Mouse (Mus musculus) forebrain, embryonic 14.5 days (tissue): Measurements from ENCODE around the gene Fam234b. TPM values are rescaled to one million over a fixed set of nuclear protein-coding genes. Genes with fewer than 3 reads are reported as not detected.

Experiments
- ATAC-seq: fragments of 200-750 bp; cut with Nextera tagmentation; 2 replicates; pipeline ENCODE4 v1.8.0; 2017; ENCODE audit warnings: mild to moderate bottlenecking, moderate library complexity
- DNase-seq: peaks from one replicate; pipeline ENCODE4 v3.0.0-alpha.2; 2015; ENCODE audit warnings: low spot score
- H3K27ac ChIP-seq: fragments of 300-500 bp; sonication (generic); 2 replicates; pipeline ENCODE4 v1.5.1; 2014; ENCODE audit warnings: low read depth, mild to moderate bottlenecking, control low read depth, low read length, moderate library complexity
- H3K27me3 ChIP-seq: fragments of 300-500 bp; sonication (generic); replicated peaks from 2 replicates; pipeline ENCODE4 v1.6.1; 2014; ENCODE audit warnings: low read length, control low read depth, mixed read lengths; ENCODE audit not compliant: control insufficient read depth, insufficient read depth
- H3K36me3 ChIP-seq: fragments of 300-500 bp; sonication (generic); 2 replicates; pipeline ENCODE4 v1.6.1; 2014; ENCODE audit warnings: low read length, control low read depth; ENCODE audit not compliant: control insufficient read depth, insufficient read depth
- H3K4me1 ChIP-seq: fragments of 300-500 bp; sonication (generic); 2 replicates; pipeline ENCODE4 v1.6.1; 2014; ENCODE audit warnings: antibody characterized with exemption, low read length, control low read depth; ENCODE audit not compliant: control insufficient read depth, insufficient read depth
- H3K4me2 ChIP-seq: fragments of 300-500 bp; sonication (generic); 2 replicates; pipeline ENCODE4 v1.6.1; 2014; ENCODE audit warnings: mild to moderate bottlenecking, control low read depth, low read length
- H3K4me3 ChIP-seq: fragments of 300-500 bp; sonication (generic); 2 replicates; pipeline ENCODE4 v1.5.1; 2014; ENCODE audit warnings: low read depth, low read length, control low read depth
- H3K9ac ChIP-seq: fragments of 300-500 bp; sonication (generic); 2 replicates; pipeline ENCODE4 v1.6.1; 2014; ENCODE audit warnings: mild to moderate bottlenecking, low read length, control low read depth, moderate library complexity
- H3K9me3 ChIP-seq: fragments of 300-500 bp; sonication (generic); replicated peaks from 2 replicates; pipeline ENCODE4 v1.6.1; 2016; ENCODE audit warnings: low read length, control low read depth, mixed read lengths; ENCODE audit not compliant: control insufficient read depth
- WGBS: fragments of 180-500 bp; shearing (Covaris S2); extraction: QIAGEN DNeasy Blood & Tissue Kit; methylation state at CpG from one replicate; pipeline ENCODE4 v1.1.7; 2014; 5-methylcytosine and 5-hydroxymethylcytosine counted together
- polyA plus RNA-seq: library from polyadenylated mRNA; unstranded; fragments of >200 nt; fragmentation: Nextera tagmentation; extraction: Ambion mirVana; gene quantifications from 2 replicates; pipeline ENCODE4 v1.2.1, GENCODE M21; 2014

Gene Fam234b
- polyA plus RNA-seq, 1 experiment from 2014 or later, result 75.5 TPM

- Histone ChIP-seq H3K4me3 (no peak overlapping the region), H3K36me3 (no peaks in the 10 kb centered on the region), H3K27me3 (no peaks in the 10 kb centered on the region), H3K4me1 (no peaks in the 10 kb centered on the region; the same call in 1 of the 2 replicates), H3K27ac (no peak overlapping the region), H3K9me3 (no peaks in the 10 kb centered on the region), H3K4me2 (no peak overlapping the region), H3K9ac (no peak overlapping the region)
- ATAC-seq (no peak), DNase-seq (no peak)
- 88% methylated on average over 3 of the region's 3 CpGs for WGBS
Measured at GRCm38 (mm10) chr6:135169246-135169645, 28.5 kb upstream of the Fam234b start.

GRCm38 (mm10) chr6:135171736-135172135, 26.0 kb upstream of the Fam234b start:
- Histone ChIP-seq H3K4me1 (no peaks in the 10 kb centered on the region; the same call in 1 of the 2 replicates), H3K9me3 (no peaks in the 10 kb centered on the region), H3K4me3 (no peak overlapping the region), H3K27ac (no peak overlapping the region), H3K27me3 (no peaks in the 10 kb centered on the region), H3K36me3 (no peaks in the 10 kb centered on the region), H3K9ac (no peak overlapping the region), H3K4me2 (no peak overlapping the region)
- WGBS, result 75% methylated on average over 14 of the region's 14 CpGs
- DNase-seq, result no peak
- ATAC-seq, result no peak

DNA sequence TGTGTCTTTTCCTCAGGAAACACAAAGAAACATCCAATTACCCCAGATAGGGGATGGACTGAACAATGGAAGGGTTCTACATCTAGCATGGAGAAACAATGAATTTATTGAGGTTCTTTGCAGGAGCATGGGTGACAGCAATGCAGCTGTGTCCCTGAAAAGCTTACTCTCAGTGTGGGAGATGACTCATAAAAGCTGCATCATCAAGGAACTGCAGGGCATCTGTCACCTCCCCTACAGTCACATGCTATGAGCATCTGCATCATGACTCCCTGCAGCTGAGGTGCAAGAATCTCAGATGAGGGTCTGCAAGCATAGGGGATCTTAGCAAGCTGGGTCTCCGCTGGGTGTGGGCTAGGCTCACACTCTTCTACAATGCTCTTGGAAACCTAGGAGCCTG, 22.8 kb upstream of the Fam234b start:
- Histone ChIP-seq H3K27ac (no peak overlapping the region), H3K4me3 (no peak overlapping the region), H3K4me2 (no peak overlapping the region), H3K27me3 (no peaks in the 10 kb centered on the region), H3K9me3 (no peaks in the 10 kb centered on the region), H3K4me1 (no peaks in the 10 kb centered on the region), H3K9ac (no peak overlapping the region), H3K36me3 (no peaks in the 10 kb centered on the region)
- ATAC-seq (no peak), DNase-seq (no peak)
- WGBS, result 91% methylated on average over 1 of the region's 1 CpGs

DNA sequence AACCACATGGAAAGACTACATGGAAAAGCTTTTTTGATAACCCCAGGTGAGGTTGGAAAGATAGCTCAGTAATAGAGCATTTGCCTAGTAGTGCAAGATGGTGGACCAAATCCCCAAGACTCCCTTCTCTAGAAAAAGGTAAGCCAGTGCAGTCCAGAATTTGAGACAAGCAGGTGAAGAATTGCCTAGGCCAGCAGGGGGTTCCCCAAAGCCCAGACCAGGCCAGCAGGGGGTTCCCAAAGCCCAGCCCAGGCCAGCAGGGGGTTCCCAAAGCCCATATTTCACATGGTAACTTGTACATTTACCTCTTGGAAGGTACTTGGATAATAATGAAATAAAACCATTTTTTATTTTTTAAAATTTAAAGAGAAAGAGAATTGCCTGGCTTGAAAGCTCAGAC, 20.5 kb upstream of the Fam234b start:
- no peaks in the 10 kb centered on the region for H3K4me1 ChIP-seq
- no peaks in the 10 kb centered on the region for H3K36me3 ChIP-seq
- no peak overlapping the region for H3K4me2 ChIP-seq
- no peaks in the 10 kb centered on the region for H3K27me3 ChIP-seq
- no peak overlapping the region for H3K4me3 ChIP-seq
- H3K9ac ChIP-seq, result no peak overlapping the region
- no peak overlapping the region for H3K27ac ChIP-seq
- H3K9me3 ChIP-seq, result no peaks in the 10 kb centered on the region
- DNase-seq (no peak), ATAC-seq (no peak)

DNA sequence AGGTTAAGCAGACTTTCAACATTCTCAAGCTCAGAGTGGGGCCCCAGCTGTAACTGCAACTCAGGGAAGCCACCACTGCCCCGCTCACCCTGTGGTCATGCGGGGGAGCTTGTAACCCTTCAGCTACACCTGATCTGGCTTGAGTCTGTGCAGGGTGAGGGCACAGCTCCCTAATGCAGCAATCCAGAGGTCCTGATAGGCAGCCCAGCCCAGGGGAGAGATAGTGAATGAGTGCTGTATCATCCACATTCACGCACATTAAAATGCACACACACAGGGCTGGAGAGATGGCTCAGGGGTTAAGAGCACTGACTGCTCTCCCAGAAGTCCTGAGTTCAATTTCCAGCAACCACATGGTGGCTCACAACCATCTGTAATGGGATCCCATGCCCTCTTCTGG, 19.2 kb upstream of the Fam234b start:
- no peak overlapping the region for H3K4me3 ChIP-seq
- H3K4me2 ChIP-seq, result no peak overlapping the region
- DNase-seq (no peak), ATAC-seq (no peak)
- no peak overlapping the region for H3K27ac ChIP-seq
- H3K4me1 ChIP-seq, result no peaks in the 10 kb centered on the region
- H3K36me3 ChIP-seq, result no peaks in the 10 kb centered on the region
- 61% methylated on average over 3 of the region's 3 CpGs for WGBS
- no peak overlapping the region for H3K9ac ChIP-seq
- H3K27me3 ChIP-seq, result no peaks in the 10 kb centered on the region
- no peaks in the 10 kb centered on the region for H3K9me3 ChIP-seq

DNA sequence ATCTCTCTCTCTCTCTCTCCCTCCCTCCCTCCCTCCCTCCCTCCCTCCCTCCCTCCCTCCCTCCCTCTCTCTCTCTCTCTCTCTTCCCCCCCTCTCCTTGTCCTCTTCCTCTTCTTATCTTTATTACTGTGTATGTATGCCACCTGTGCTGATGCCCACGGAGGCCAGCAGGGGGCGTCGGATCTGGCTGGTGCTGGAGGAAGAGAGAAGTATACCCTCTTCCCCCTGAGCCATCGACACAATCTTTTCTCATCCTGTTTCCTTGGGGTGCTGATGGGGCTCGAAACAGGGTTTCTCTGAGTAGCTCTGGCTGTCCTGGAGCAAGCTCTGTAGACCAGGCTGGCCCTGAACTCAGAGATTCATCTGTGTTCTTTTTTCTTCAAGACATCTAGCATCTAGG, 14.9 kb upstream of the Fam234b start:
- DNase-seq (no peak), ATAC-seq (no peak)
- WGBS, result 57% methylated on average over 5 of the region's 5 CpGs
- no peaks in the 10 kb centered on the region for H3K36me3 ChIP-seq
- H3K27ac ChIP-seq, result no peak overlapping the region
- H3K9ac ChIP-seq, result no peak overlapping the region
- no peaks in the 10 kb centered on the region for H3K27me3 ChIP-seq
- H3K4me1 ChIP-seq, result no peaks in the 10 kb centered on the region
- H3K4me3 ChIP-seq, result no peak overlapping the region
- no peaks in the 10 kb centered on the region for H3K9me3 ChIP-seq
- H3K4me2 ChIP-seq, result no peak overlapping the region

- DNase-seq (no peak), ATAC-seq (no peak)
- Histone ChIP-seq H3K9ac (no peak overlapping the region), H3K36me3 (no peaks in the 10 kb centered on the region), H3K9me3 (no peaks in the 10 kb centered on the region), H3K4me3 (no peak overlapping the region), H3K27ac (no peak overlapping the region), H3K4me2 (no peak overlapping the region), H3K27me3 (no peaks in the 10 kb centered on the region), H3K4me1 (no peaks in the 10 kb centered on the region)
- 60% methylated on average over 8 of the region's 8 CpGs for WGBS
Measured at GRCm38 (mm10) chr6:135183961-135184360, 13.8 kb upstream of the Fam234b start.

- Histone ChIP-seq H3K4me2 (no peak overlapping the region), H3K4me3 (no peak overlapping the region), H3K9me3 (no peaks in the 10 kb centered on the region), H3K36me3 (no peaks in the 10 kb centered on the region), H3K27me3 (no peaks in the 10 kb centered on the region), H3K9ac (no peak overlapping the region), H3K4me1 (no peaks in the 10 kb centered on the region), H3K27ac (no peak overlapping the region)
- DNase-seq (no peak), ATAC-seq (no peak)
- 83% methylated on average over 10 of the region's 10 CpGs for WGBS
Measured at GRCm38 (mm10) chr6:135187076-135187917, 10.5 kb upstream of the Fam234b start.

GRCm38 (mm10) chr6:135188629-135189028, 9.1 kb upstream of the Fam234b start:
- no peak overlapping the region for H3K9ac ChIP-seq
- 85% methylated on average over 4 of the region's 4 CpGs for WGBS
- no peaks in the 10 kb centered on the region for H3K9me3 ChIP-seq
- ATAC-seq (no peak), DNase-seq (no peak)
- no peak overlapping the region for H3K27ac ChIP-seq
- no peaks in the 10 kb centered on the region for H3K27me3 ChIP-seq
- H3K4me2 ChIP-seq, result no peak overlapping the region
- H3K4me1 ChIP-seq, result no peaks in the 10 kb centered on the region; the same call in 1 of the 2 replicates
- H3K4me3 ChIP-seq, result no peak overlapping the region
- H3K36me3 ChIP-seq, result no peaks in the 10 kb centered on the region
